Mouse (Mus musculus): ENCODE measurements around the gene Egfr.

DNA sequence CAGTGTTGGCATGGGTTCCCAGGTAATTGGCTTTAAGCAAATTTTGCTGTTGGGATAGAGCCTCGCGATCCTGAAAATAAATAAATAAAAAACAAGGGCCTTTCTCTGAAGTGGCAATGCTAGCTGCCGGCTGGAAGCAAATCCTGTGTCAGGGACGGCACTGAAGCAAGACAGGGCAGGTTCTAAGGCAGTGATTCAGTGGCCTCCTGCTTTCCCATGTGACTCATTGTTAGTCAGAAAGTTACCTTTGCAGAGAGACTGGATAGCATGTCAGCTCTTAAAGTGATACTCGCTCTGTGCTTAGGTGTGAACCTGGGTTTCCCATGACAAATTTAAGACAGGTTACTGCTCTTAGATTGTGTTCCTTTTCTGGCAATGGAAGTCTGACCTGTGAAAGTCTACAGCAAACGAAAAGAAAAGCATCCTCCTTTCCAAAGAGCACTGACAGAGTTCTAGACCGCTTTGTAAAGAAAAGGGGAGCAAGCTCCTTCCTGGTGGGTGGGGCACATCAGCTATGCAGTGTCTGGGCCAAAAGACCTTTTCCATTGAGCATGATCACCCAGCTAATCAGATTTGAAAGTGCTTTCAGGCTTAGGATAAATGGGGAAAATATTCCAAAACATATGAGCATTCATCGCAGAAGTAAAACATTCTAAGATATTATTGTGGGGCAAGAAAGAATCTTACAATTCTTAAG lies 78.7 kb downstream of the Egfr start:
- TF ChIP-seq CTCF (IDR thresholded peaks at IDR 0.05) (no peak), EP300 (IDR thresholded peaks at IDR 0.05) (no peak)

All from lung, postnatal 0 days (tissue).